8 mouse cellular contexts compared by ENCODE assay signal in genomic region chr19:3575632-3576384, GRCm38 (mm10). TPM values are rescaled to one million over a fixed set of nuclear protein-coding genes. Genes with fewer than 3 reads are reported as not detected.
DNase-seq lines count a peak whose midpoint lies in the region; ATAC-seq and TF ChIP-seq lines count a peak whose summit lies in the region.

TSS of gene Ppp6r3 (minus strand) at chr19:3575749.

- no peak for TF ChIP-seq CTCF in Patski (IDR thresholded peaks at IDR 0.05)

- in situ Hi-C loops in Patski (cut with MboI; ENCODE audit: low pct_unique_long_range_greater_than_20kb): no loop called here

- DNase-seq in Patski (ENCODE audit: low read depth, low spot score): peak; percentile 99
- DNase-seq in cerebellum, postnatal 14 days: peak; percentile 99
- DNase-seq in frontal cortex, postnatal 14 days (ENCODE audit: low spot score in 2 of 2): peak; percentile 96 to 99
- peak; percentile 85 to 94 for DNase-seq in layer of hippocampus, postnatal 25 days (ENCODE audit: extremely low spot score in 1 of 2, low spot score in 1 of 2)
- peak; percentile 99 for DNase-seq in lung, postnatal 25 days (ENCODE audit: low spot score)
- DNase-seq in retina, embryonic 14.5 days (ENCODE audit: low spot score): peak; percentile 100
- DNase-seq in thymus, postnatal 4 days: peak; percentile 97

- no peaks in the 10 kb centered on the region for H3K9me3 ChIP-seq in hindbrain, embryonic 13.5 days

- peak within 1 kb of the TSS; percentile 96 for H3K27ac ChIP-seq in hindbrain, embryonic 13.5 days

- under 1% methylated on average over 51 of the region's 51 CpGs for WGBS in hindbrain, embryonic 13.5 days

- peaks cover 24% of the 10 kb centered on the region for H3K4me1 ChIP-seq in hindbrain, embryonic 13.5 days (replicated peaks)

- CTCF ChIA-PET in Patski (lab: Charles Lee): interaction anchor here (1.2 kb wide), 1 partner anchor 11 kb away, joined by 3 read pairs; no protein-coding TSS in a partner anchor

- peak; percentile 93 for ATAC-seq in Patski
- peak; percentile 97 for ATAC-seq in hindbrain, embryonic 13.5 days (ENCODE audit: low FRiP score)

- peak within 1 kb of the TSS; percentile 87 for H3K4me3 ChIP-seq in hindbrain, embryonic 13.5 days

- H3K9ac ChIP-seq in hindbrain, embryonic 13.5 days: peak within 1 kb of the TSS; percentile 87

- H3K36me3 ChIP-seq in hindbrain, embryonic 13.5 days: no peaks in the 10 kb centered on the region

- no peaks in the 10 kb centered on the region for H3K27me3 ChIP-seq in Patski
- H3K27me3 ChIP-seq in hindbrain, embryonic 13.5 days: no peaks in the 10 kb centered on the region

- POLR2A ChIA-PET in Patski (lab: Charles Lee): no interaction called here

- H3K4me2 ChIP-seq in hindbrain, embryonic 13.5 days: peak within 1 kb of the TSS; percentile 88

RNA-seq across cellular contexts. Expression of gene Ppp6r3, which starts in this region (rescaled TPM):
- polyA plus RNA-seq in Patski (2021): 103 TPM
- 60.6 and 62.6 TPM in 2 replicates for polyA plus RNA-seq in hindbrain, embryonic 13.5 days (2015; fragmentation: Nextera tagmentation; extraction: Ambion mirVana)
- 10 to 100 TPM; 79.6 to 91.7 TPM for total RNA-seq in layer of hippocampus, postnatal 25 days (2021)

Comparison
In these comparisons a context has a peak if more than half of its experiments do, and no peak if none do; other contexts are left out.
1. Peak in every context shown above with its lines: DNase-seq, ATAC-seq, H3K4me3 ChIP-seq and H3K27ac ChIP-seq.